Mouse (Mus musculus): ENCODE measurements around the gene Rln3. TPM values are rescaled to one million over a fixed set of nuclear protein-coding genes. Genes with fewer than 3 reads are reported as not detected.

The Rln3 gene
- total RNA-seq (2022) = not detected

- DNase-seq (ENCODE audit: low spot score in 2 of 2) = no peak
Measured at GRCm38 (mm10) chr8:84044900-84045299, at the start of gene Rln3. Gene Rln3 (minus strand): TSS chr8:84045000.

GRCm38 (mm10) chr8:84090585-84090984, 45.8 kb upstream of the Rln3 start:
- DNase-seq (ENCODE audit: low spot score in 2 of 2) = no peak

- DNase-seq (ENCODE audit: low spot score in 2 of 2) = no peak
Measured at GRCm38 (mm10) chr8:84089277-84089676, 44.5 kb upstream of the Rln3 start.

GRCm38 (mm10) chr8:84087821-84088220, 43.0 kb upstream of the Rln3 start:
- no peak for DNase-seq (ENCODE audit: low spot score in 2 of 2)

- DNase-seq (ENCODE audit: low spot score in 2 of 2) = no peak
Measured at GRCm38 (mm10) chr8:84087156-84087555, 42.4 kb upstream of the Rln3 start.

GRCm38 (mm10) chr8:84084341-84085115, 39.7 kb upstream of the Rln3 start:
- DNase-seq (ENCODE audit: low spot score in 2 of 2) = no peak

- peak; percentile 50 to 60 for DNase-seq (ENCODE audit: low spot score in 2 of 2)
Measured at GRCm38 (mm10) chr8:84083829-84084241, 39.0 kb upstream of the Rln3 start.

GRCm38 (mm10) chr8:84079206-84079605, 34.4 kb upstream of the Rln3 start:
- no peak for DNase-seq (ENCODE audit: low spot score in 2 of 2)

GRCm38 (mm10) chr8:84076849-84077248, 32.0 kb upstream of the Rln3 start:
- DNase-seq (ENCODE audit: low spot score in 2 of 2) = no peak

GRCm38 (mm10) chr8:84076412-84076811, 31.6 kb upstream of the Rln3 start:
- no peak for DNase-seq (ENCODE audit: low spot score in 2 of 2)

- no peak for DNase-seq (ENCODE audit: low spot score in 2 of 2)
Measured at GRCm38 (mm10) chr8:84073230-84073976, 28.6 kb upstream of the Rln3 start.

GRCm38 (mm10) chr8:84072321-84072720, 27.5 kb upstream of the Rln3 start:
- DNase-seq (ENCODE audit: low spot score in 2 of 2) = no peak

GRCm38 (mm10) chr8:84071921-84072320, 27.1 kb upstream of the Rln3 start:
- no peak for DNase-seq (ENCODE audit: low spot score in 2 of 2)

GRCm38 (mm10) chr8:84070667-84071066, 25.9 kb upstream of the Rln3 start:
- no peak for DNase-seq (ENCODE audit: low spot score in 2 of 2)

- no peak for DNase-seq (ENCODE audit: low spot score in 2 of 2)
Measured at GRCm38 (mm10) chr8:84070241-84070640, 25.4 kb upstream of the Rln3 start.

GRCm38 (mm10) chr8:84069750-84070149, 24.9 kb upstream of the Rln3 start:
- DNase-seq (ENCODE audit: low spot score in 2 of 2) = no peak

- DNase-seq (ENCODE audit: low spot score in 2 of 2) = no peak
Measured at GRCm38 (mm10) chr8:84069169-84069568, 24.4 kb upstream of the Rln3 start.

- DNase-seq (ENCODE audit: low spot score in 2 of 2) = no peak
Measured at GRCm38 (mm10) chr8:84068316-84069035, 23.7 kb upstream of the Rln3 start.

- DNase-seq (ENCODE audit: low spot score in 2 of 2) = no peak
Measured at GRCm38 (mm10) chr8:84067911-84068310, 23.1 kb upstream of the Rln3 start.

- peak; percentile 91 to 92 for DNase-seq (ENCODE audit: low spot score in 2 of 2)
Measured at GRCm38 (mm10) chr8:84067047-84067573, 22.3 kb upstream of the Rln3 start.

GRCm38 (mm10) chr8:84066291-84066930, 21.6 kb upstream of the Rln3 start, which contains the start of gene Rfx1:
Gene Rfx1 (plus strand): TSS chr8:84066834.
- DNase-seq (ENCODE audit: low spot score in 2 of 2) = peak; percentile 99

All from gastrocnemius, adult 8-10 months (tissue).